Mouse (Mus musculus) forebrain, embryonic 12.5 days (tissue): ENCODE measurements around the gene Zkscan5. TPM values are rescaled to one million over a fixed set of nuclear protein-coding genes. Genes with fewer than 3 reads are reported as not detected.

ENCODE experiments used
- polyA plus RNA-seq: library from polyadenylated mRNA; unstranded; fragments of >200 nt; fragmentation: Nextera tagmentation; extraction: Ambion mirVana; gene quantifications from 2 replicates; pipeline ENCODE4 v1.2.1, GENCODE M21; 2016

Gene Zkscan5
- polyA plus RNA-seq, 1 experiment from 2014 or later = 19.6 TPM

Other genes starting within 250 kb of the Zkscan5 start
- gene Smurf1, start 238.7 kb upstream of the Zkscan5 start, polyA plus RNA-seq = 22.7 and 24.7 TPM in 2 replicates
- gene Gm4871, start 171.8 kb upstream of the Zkscan5 start, polyA plus RNA-seq = not detected in 2 replicates
- gene 1700018F24Rik, start 161.6 kb upstream of the Zkscan5 start, polyA plus RNA-seq = not detected in 2 replicates
- gene Arpc1a, start 120.7 kb upstream of the Zkscan5 start, polyA plus RNA-seq = 168 and 174 TPM in 2 replicates
- not detected in 2 replicates for gene Kpna7, start 120.5 kb upstream of the Zkscan5 start, polyA plus RNA-seq
- 52.2 and 65.6 TPM in 2 replicates for gene Arpc1b, start 90.3 kb upstream of the Zkscan5 start, polyA plus RNA-seq
- gene Pdap1, start 64.3 kb upstream of the Zkscan5 start, polyA plus RNA-seq = 154 and 155 TPM in 2 replicates
- 225 and 235 TPM in 2 replicates for gene Bud31, start 64.2 kb upstream of the Zkscan5 start, polyA plus RNA-seq
- 19.5 and 20.3 TPM in 2 replicates for gene Ptcd1, start 37.5 kb upstream of the Zkscan5 start, polyA plus RNA-seq
- gene Cpsf4, start 37.3 kb upstream of the Zkscan5 start, polyA plus RNA-seq = 65.7 and 69.5 TPM in 2 replicates
- 523 and 541 TPM in 2 replicates for gene Atp5j2, start 12.5 kb upstream of the Zkscan5 start, polyA plus RNA-seq
- 8.0 and 9.0 TPM in 2 replicates for gene Zkscan14, start 2.7 kb upstream of the Zkscan5 start, polyA plus RNA-seq
- 37.4 and 38.0 TPM in 2 replicates for gene Zfp655, start 27.2 kb downstream of the Zkscan5 start, polyA plus RNA-seq
- 0.66 and 0.73 TPM in 2 replicates for gene Zscan25, start 75.9 kb downstream of the Zkscan5 start, polyA plus RNA-seq
- gene Cyp3a57, start 140.7 kb downstream of the Zkscan5 start, polyA plus RNA-seq = not detected in 2 replicates